Mouse (Mus musculus) liver, adult 2 months (tissue): ENCODE results near the gene Efemp2.
A peak's percentile ranks its signal among the peaks of the same experiment; 100 is the strongest.

ENCODE experiments used
- CTCF ChIP-seq: fragments of 200-500 bp; IDR thresholded peaks from 2 replicates; pipeline ENCODE4 v1.5.1; 2011; ENCODE audit warnings: low read depth, low read length, control low read depth
- POLR2A ChIP-seq: fragments of 200-500 bp; IDR thresholded peaks from 2 replicates; pipeline ENCODE4 v1.6.1; 2011; ENCODE audit warnings: low read length, control low read depth; ENCODE audit not compliant: insufficient read depth; ENCODE audit errors: extremely low read depth

- TF ChIP-seq CTCF (peak; percentile 99), POLR2A (no peak)
Measured at GRCm38 (mm10) chr19:5529325-5530137, 55.8 kb downstream of the Efemp2 start.
